Mouse (Mus musculus): ENCODE data around the gene Slc7a7.

- no peak for TF ChIP-seq GATA1 (IDR thresholded peaks at IDR 0.05; ENCODE audit: borderline replicate concordance, low read length)
- no peak for TF ChIP-seq FLI1 (IDR thresholded peaks at IDR 0.05; ENCODE audit: low read length)
These were observed 16.5 kb upstream of the Slc7a7 start for GRCm38 (mm10) chr14:54433941-54434531.

Measured in megakaryocyte, embryonic 14.5 days (primary cell).